Mouse (Mus musculus) spleen, adult 2 months (tissue): ENCODE measurements around the gene Grid1. TPM values are rescaled to one million over a fixed set of nuclear protein-coding genes. Genes with fewer than 3 reads are reported as not detected.

Experiments
- DNase-seq, 2 experiments: peaks; one replicate each; pipeline versions ENCODE4 v3.0.0 to v3.0.0-alpha.2; 2012 to 2021; ENCODE audit warnings: low spot score in 2 of 2, low read depth in 1 of 2
- H3K27ac ChIP-seq: fragments of 200-500 bp; 2 replicates; pipeline ENCODE4 v1.5.1; 2012; ENCODE audit warnings: low read length, inconsistent platforms; ENCODE audit not compliant: insufficient read depth
- H3K27me3 ChIP-seq: fragments of 200-500 bp; 2 replicates; pipeline ENCODE4 v1.6.1; 2012; ENCODE audit warnings: mild to moderate bottlenecking, moderate library complexity, low read length, inconsistent platforms; ENCODE audit not compliant: control insufficient read depth, insufficient read depth
- H3K36me3 ChIP-seq: fragments of 200-500 bp; 2 replicates; pipeline ENCODE4 v1.6.1; 2012; ENCODE audit warnings: mild to moderate bottlenecking, low read length, inconsistent platforms; ENCODE audit not compliant: control insufficient read depth, insufficient read depth
- H3K4me1 ChIP-seq: fragments of 200-500 bp; 2 replicates; pipeline ENCODE4 v1.6.1; 2011; ENCODE audit warnings: inconsistent platforms; ENCODE audit not compliant: control insufficient read depth, insufficient read depth, insufficient read length
- H3K4me3 ChIP-seq: fragments of 200-500 bp; 2 replicates; pipeline ENCODE4 v1.5.1; 2011; ENCODE audit warnings: mild to moderate bottlenecking, inconsistent platforms; ENCODE audit not compliant: insufficient read depth, insufficient read length; ENCODE audit errors: extremely low read depth
- CTCF ChIP-seq: fragments of 200-500 bp; IDR thresholded peaks from 2 replicates; pipeline ENCODE4 v1.5.1; 2011; ENCODE audit warnings: mild to moderate bottlenecking, inconsistent platforms; ENCODE audit not compliant: insufficient read depth, insufficient read length, insufficient replicate concordance; ENCODE audit errors: extremely low read depth
- POLR2A ChIP-seq: fragments of 200-500 bp; IDR thresholded peaks from 2 replicates; pipeline ENCODE4 v1.6.1; 2011; ENCODE audit warnings: low read depth, low read length, inconsistent platforms
- WGBS: fragments of 180-500 bp; shearing (Covaris S2); methylation state at CpG from one replicate; pipeline ENCODE4 v1.1.7; 2018; 5-methylcytosine and 5-hydroxymethylcytosine counted together
- polyA plus RNA-seq: library from polyadenylated mRNA; depleted of rRNA; stranded (reverse); fragments of >200 nt; gene quantifications from 2 replicates; pipeline ENCODE4 v1.2.3, GENCODE M21; 2012

Grid1 gene
- polyA plus RNA-seq, 1 experiment: 0.02 TPM

DNA sequence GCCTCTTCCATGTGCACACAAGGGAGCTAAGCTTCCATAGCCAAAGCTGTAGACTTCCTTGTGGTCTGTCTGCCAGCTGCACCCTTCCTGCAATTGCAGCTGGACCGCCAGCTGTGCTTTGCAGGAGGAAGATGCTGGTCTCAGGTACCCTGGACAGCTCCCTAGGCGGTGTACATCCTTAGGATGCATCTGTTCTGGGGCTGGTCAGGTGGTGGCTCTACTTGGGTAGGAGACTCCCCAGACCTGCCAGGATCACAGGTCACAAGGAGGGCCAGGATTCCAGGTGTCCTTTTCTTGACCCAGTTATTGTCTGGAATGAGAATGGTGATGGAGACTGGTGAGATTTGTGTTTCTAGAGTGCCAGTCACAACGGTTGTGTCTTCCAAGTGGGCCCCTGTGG is 3.6 kb upstream of the Grid1 start:
- no peaks in the 10 kb centered on the region for H3K36me3 ChIP-seq
- 43% methylated on average over 3 of the region's 3 CpGs for WGBS
- no peak overlapping the region for H3K27ac ChIP-seq
- TF ChIP-seq CTCF: no peak
- no peak for TF ChIP-seq POLR2A
- peaks cover 26% of the 10 kb centered on the region for H3K27me3 ChIP-seq
- DNase-seq: no peak
- no peak overlapping the region for H3K4me3 ChIP-seq
- H3K4me1 ChIP-seq: no peaks in the 10 kb centered on the region; the same call in 1 of the 2 replicates

DNA sequence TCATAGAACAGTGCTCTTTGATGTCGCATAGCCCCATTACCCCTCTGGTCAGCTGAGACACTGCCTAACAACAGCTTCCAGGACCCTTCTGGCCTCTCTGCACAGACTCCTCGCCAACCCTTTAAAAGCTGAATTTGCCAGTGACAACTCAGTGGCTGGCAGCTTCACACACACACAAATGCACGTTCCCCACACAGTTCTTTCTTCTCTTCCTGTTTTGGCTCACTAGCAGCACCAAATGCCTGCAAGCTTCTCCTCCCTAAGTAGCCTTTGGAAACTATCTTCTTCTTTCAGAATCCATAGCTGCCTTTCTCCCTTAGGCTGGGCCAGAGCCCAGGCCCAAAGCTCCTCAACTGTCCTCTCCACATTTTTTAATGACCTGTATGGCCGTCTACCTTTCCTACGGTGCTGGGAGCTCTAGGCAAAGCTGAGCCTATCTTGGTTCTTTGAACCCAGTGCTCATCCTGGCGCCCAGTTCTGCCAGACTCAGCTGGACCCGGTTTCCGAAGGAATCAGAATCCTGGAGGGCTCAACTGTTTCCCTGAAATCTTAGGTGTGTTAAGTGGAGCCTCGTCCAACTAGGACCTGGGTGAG is 1.4 kb upstream of the Grid1 start:
- Histone ChIP-seq H3K36me3 (no peaks in the 10 kb centered on the region), H3K27ac (no peak overlapping the region), H3K4me3 (no peak overlapping the region), H3K27me3 (peaks cover 32% of the 10 kb centered on the region), H3K4me1 (no peaks in the 10 kb centered on the region; the same call in 1 of the 2 replicates)
- no peak for DNase-seq
- WGBS: 9% methylated on average over 9 of the region's 9 CpGs
- TF ChIP-seq POLR2A (no peak), CTCF (no peak)

- H3K27me3 ChIP-seq: peaks cover 32% of the 10 kb centered on the region
- no peak for DNase-seq
- H3K4me1 ChIP-seq: no peaks in the 10 kb centered on the region; the same call in 1 of the 2 replicates
- TF ChIP-seq CTCF (no peak), POLR2A (no peak)
- no peaks in the 10 kb centered on the region for H3K36me3 ChIP-seq
- no peak overlapping the region for H3K4me3 ChIP-seq
- no peak overlapping the region for H3K27ac ChIP-seq
- WGBS: 4% methylated on average over 64 of the region's 85 CpGs
These were observed 588 bp upstream of the Grid1 start for GRCm38 (mm10) chr14:34819121-34819918.

DNA sequence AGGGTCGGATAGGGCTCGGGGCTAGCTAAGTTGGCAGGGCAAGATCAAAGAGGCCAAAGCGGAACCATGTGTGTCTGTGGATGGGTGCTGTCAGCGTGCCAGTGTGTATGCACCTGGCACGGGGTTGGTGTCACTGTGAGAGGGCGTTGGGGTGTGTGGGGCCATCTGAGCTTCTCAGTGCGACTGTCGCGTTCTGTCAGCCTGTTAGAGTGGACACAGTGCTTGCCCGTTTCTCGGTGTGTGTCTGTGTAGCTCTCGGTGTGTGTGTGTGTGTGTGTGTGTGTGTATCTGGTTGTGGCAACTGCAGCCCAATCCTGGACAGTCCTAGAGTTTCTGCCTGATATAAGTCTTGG is 721 bp downstream of the Grid1 start:
- Histone ChIP-seq H3K36me3 (no peaks in the 10 kb centered on the region), H3K4me1 (no peaks in the 10 kb centered on the region; the same call in 1 of the 2 replicates), H3K27me3 (peaks cover 32% of the 10 kb centered on the region), H3K27ac (no peak overlapping the region), H3K4me3 (no peak overlapping the region)
- TF ChIP-seq POLR2A: no peak
- 2% methylated on average over 12 of the region's 12 CpGs for WGBS
- DNase-seq: no peak

GRCm38 (mm10) chr14:34821131-34821790 is 1.4 kb downstream of the Grid1 start:
- TF ChIP-seq POLR2A: no peak
- TF ChIP-seq CTCF: no peak
- Histone ChIP-seq H3K27ac (no peak overlapping the region), H3K27me3 (peaks cover 32% of the 10 kb centered on the region), H3K4me1 (no peaks in the 10 kb centered on the region; the same call in 1 of the 2 replicates), H3K4me3 (no peak overlapping the region), H3K36me3 (no peaks in the 10 kb centered on the region)
- 5% methylated on average over 26 of the region's 26 CpGs for WGBS
- no peak for DNase-seq

GRCm38 (mm10) chr14:34823136-34823535 is 3.2 kb downstream of the Grid1 start:
- Histone ChIP-seq H3K27ac (no peak overlapping the region), H3K4me1 (no peaks in the 10 kb centered on the region; the same call in 1 of the 2 replicates), H3K4me3 (no peak overlapping the region), H3K27me3 (peaks cover 29% of the 10 kb centered on the region), H3K36me3 (no peaks in the 10 kb centered on the region)
- WGBS: 8% methylated on average over 17 of the region's 17 CpGs
- TF ChIP-seq POLR2A: no peak
- TF ChIP-seq CTCF: no peak
- no peak for DNase-seq
